Mouse (Mus musculus) CD8-positive naive resting alpha-beta T cell, adult 2 months (primary cell): ENCODE results near the gene Rabgap1l.

ENCODE experiments used
- DNase-seq, 2 experiments: peaks; one replicate each; pipeline ENCODE4 v3.0.0; 2022; ENCODE audit warnings: low read depth in 2 of 2, low spot score in 2 of 2

Rabgap1l gene

GRCm38 (mm10) chr1:160211597-160212122 lies 581.4 kb downstream of the Rabgap1l start:
- no peak for DNase-seq

- no peak for DNase-seq
These were observed 582.4 kb downstream of the Rabgap1l start for GRCm38 (mm10) chr1:160210566-160210965.

- DNase-seq: no peak
These were observed 583.2 kb downstream of the Rabgap1l start for GRCm38 (mm10) chr1:160209844-160210243.

DNA sequence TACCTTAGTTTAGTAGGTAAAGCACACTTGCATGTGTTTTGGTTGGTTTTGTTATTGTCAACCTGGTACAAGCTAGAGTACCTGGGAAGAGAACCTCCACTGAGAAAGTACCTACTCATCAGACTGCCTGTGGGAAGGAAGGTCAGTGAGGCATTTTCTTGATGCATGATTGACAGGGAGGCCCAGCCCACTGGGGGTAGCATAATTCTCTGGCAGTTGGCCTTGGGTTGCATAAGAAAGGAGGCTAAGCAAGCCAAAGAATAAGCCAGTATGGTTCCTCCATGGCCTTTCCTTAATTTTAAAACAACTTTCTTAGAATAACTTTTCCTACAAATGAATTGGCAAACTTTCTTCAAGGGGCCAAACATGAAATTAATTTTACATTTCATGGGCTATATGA lies 587.5 kb downstream of the Rabgap1l start:
- DNase-seq: no peak

- DNase-seq: no peak
These were observed 597.7 kb downstream of the Rabgap1l start for GRCm38 (mm10) chr1:160195337-160195663.

- peak; percentile 97 to 100 for DNase-seq
These were observed 598.3 kb downstream of the Rabgap1l start, which contains the start of gene Mrps14 for GRCm38 (mm10) chr1:160194529-160195336. Mrps14 (plus strand) TSS chr1:160195215.

GRCm38 (mm10) chr1:160184506-160184905 lies 608.5 kb downstream of the Rabgap1l start:
- DNase-seq: no peak

DNA sequence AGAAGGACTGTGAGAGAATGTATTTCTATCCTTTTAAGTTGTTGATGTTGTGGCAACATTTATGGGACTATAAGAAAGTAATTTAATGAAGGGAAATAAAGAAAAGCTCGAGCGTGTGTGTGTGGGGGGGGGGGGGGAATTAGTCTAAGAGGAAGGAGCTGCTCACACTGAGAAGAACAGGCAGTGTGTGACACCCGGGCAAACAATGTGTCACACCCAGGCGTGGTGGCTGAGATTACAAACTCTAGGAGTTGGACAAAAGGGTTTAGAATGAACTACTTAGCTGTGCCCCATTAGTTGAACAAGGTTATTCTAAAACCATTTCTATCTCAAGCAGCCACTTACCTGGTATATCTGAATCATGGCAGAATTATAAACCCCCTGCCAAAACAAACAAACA lies 611.8 kb downstream of the Rabgap1l start:
- DNase-seq: no peak

GRCm38 (mm10) chr1:160176903-160177302 lies 616.1 kb downstream of the Rabgap1l start:
- DNase-seq: no peak
